Mouse (Mus musculus): ENCODE results near the gene Nav1.

- TF ChIP-seq USF1 (IDR thresholded peaks at IDR 0.05; ENCODE audit: low read depth) (no peak), TCF12 (IDR thresholded peaks at IDR 0.05; ENCODE audit: insufficient read depth, poor library complexity, severe bottlenecking) (no peak), E2F4 (IDR thresholded peaks at IDR 0.05; ENCODE audit: insufficient read depth) (no peak), POLR2A (IDR thresholded peaks at IDR 0.05; ENCODE audit: insufficient read length, low read depth) (no peak)
These were observed 205.5 kb downstream of the Nav1 start for GRCm38 (mm10) chr1:135401452-135402110.
